Mouse (Mus musculus) cerebellum, adult 2 months (tissue): ENCODE data around the gene Dlx4. TPM values are rescaled to one million over a fixed set of nuclear protein-coding genes. Genes with fewer than 3 reads are reported as not detected.

ENCODE experiments used
- DNase-seq, 2 experiments: peaks; one replicate each; pipeline ENCODE4 v3.0.0; 2021
- H3K27ac ChIP-seq: fragments of 200-500 bp; 2 replicates; pipeline ENCODE4 v1.5.1; 2012; ENCODE audit warnings: low read length, control low read depth, inconsistent platforms; ENCODE audit not compliant: insufficient read depth
- H3K27me3 ChIP-seq: fragments of 200-500 bp; 2 replicates; pipeline ENCODE4 v1.6.1; 2012; ENCODE audit warnings: inconsistent platforms, mild to moderate bottlenecking, low read length, moderate library complexity; ENCODE audit not compliant: control insufficient read depth, insufficient read depth
- H3K4me1 ChIP-seq: fragments of 200-500 bp; 2 replicates; pipeline ENCODE4 v1.6.1; 2011; ENCODE audit warnings: low read length; ENCODE audit not compliant: control insufficient read depth, insufficient read depth
- H3K4me3 ChIP-seq: fragments of 200-500 bp; replicated peaks from 2 replicates; pipeline ENCODE3; 2011; ENCODE audit warnings: mild to moderate bottlenecking, low read depth, low read length, control low read depth; ENCODE audit not compliant: insufficient read depth
- CTCF ChIP-seq: fragments of 200-500 bp; IDR thresholded peaks from 2 replicates; pipeline ENCODE4 v1.5.1; 2011; ENCODE audit warnings: low read depth, mild to moderate bottlenecking, control low read depth, low read length, moderate library complexity, borderline replicate concordance; ENCODE audit not compliant: insufficient read depth
- POLR2A ChIP-seq: fragments of 200-500 bp; IDR thresholded peaks from 2 replicates; pipeline ENCODE4 v1.6.1; 2011; ENCODE audit warnings: low read length, control low read depth, borderline replicate concordance; ENCODE audit not compliant: insufficient read depth
- WGBS: fragments of 180-500 bp; shearing (Covaris S2); methylation state at CpG from one replicate; pipeline ENCODE4 v1.1.7; 2018; 5-methylcytosine and 5-hydroxymethylcytosine counted together
- polyA plus RNA-seq: library from polyadenylated mRNA; depleted of rRNA; stranded (reverse); fragments of >200 nt; gene quantifications from 2 replicates; pipeline ENCODE4 v1.2.3, GENCODE M21; 2012

The Dlx4 gene
- polyA plus RNA-seq, 1 experiment, result 0.70 TPM

DNA sequence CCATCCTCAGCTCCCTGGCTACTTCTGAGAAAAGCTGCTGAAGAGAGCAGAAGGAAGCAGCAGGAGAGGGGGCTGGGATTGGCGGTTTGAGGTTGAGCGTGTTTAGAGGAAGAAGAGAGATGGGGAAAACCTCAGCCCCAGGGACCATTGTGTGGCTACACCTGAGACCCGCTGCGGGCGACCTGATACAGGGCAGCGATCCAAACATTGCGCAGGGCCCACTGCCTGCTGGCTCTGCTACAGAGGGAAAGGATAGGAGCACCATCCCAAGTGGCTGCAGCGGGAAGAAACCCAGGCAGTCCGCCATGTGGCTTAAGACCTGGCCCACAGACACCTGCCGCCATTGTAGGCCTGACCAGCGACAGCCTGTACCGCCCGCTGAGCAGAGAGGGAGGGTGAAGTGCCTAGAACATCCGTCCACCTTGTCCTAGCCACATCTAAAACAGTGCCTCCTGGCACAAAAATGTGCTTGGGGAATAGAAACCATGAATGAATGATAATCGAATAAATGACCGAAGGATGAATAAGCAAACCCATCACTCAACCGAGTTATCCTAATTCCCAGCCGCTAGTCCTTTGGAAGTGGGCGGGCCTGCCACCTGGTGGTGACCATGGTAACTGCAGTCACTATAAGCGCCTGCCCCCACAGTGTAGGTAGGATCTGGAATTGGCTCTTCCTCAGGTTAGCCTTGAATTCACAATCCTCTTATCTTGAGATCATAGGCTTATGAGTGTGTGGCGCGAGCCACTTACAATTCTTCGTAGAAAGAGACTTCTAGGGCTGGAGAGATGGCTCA, 39.4 kb downstream of the Dlx4 start:
- no peaks in the 10 kb centered on the region for H3K4me1 ChIP-seq
- peak overlapping the region; percentile 53 for H3K4me3 ChIP-seq
- 6% methylated on average over 23 of the region's 23 CpGs for WGBS
- TF ChIP-seq POLR2A (no peak), CTCF (peak; percentile 98)
- H3K27me3 ChIP-seq, result no peaks in the 10 kb centered on the region
- DNase-seq, result peak; percentile 83 to 93
- no peak overlapping the region for H3K27ac ChIP-seq

DNA sequence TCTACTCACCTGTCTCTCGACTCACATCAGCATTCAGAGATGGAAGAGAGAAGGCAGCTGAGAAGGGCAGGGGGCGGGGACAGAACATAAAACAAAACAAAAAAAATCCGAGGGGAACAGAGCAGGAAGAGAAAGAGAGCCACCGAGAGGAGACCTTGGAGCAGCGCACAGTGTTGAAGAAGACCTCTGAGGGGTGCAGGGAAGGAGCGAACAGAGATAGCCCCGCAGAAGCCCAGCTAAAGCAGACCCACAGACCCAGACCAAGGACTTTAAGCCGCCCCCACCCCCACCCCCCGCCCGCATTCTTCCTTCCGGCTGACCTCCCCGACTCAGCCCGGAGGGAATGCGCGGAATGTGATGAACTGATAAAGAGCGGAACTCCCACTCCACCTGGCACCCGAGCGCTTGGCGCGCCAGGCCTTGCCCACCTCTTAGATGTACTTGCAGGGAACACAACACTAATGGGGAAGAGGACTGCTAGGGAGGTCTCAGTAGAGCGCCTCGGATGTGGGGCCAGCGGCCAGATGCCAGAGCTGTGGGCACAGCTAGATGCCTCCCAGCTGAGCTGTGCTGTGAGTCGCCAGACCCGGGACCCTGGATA, 40.7 kb downstream of the Dlx4 start:
- H3K27ac ChIP-seq, result no peak overlapping the region
- H3K27me3 ChIP-seq, result no peaks in the 10 kb centered on the region
- TF ChIP-seq POLR2A (no peak), CTCF (no peak)
- WGBS, result 32% methylated on average over 25 of the region's 25 CpGs
- H3K4me1 ChIP-seq, result no peaks in the 10 kb centered on the region
- no peak overlapping the region for H3K4me3 ChIP-seq
- DNase-seq, result no peak

DNA sequence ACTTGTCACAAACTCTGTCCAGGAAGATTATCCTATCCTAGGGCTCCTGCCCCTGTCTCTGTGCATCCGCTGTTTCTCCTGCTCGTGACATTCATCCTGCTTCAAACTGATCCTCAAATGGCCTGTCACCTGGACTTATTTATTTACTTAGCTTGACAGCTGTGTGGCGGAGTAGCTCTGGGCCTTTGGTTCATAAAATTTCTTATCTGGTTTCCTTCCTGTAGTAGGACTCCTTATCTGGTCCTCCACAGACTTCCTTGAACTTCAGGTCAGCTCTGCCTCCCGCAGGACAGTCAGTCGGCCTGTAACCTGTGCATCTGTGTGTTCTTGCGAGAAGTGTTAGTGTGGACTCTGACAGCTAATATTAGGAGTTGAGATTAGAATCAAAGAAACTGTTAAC, 41.8 kb downstream of the Dlx4 start:
- H3K27me3 ChIP-seq, result no peaks in the 10 kb centered on the region
- DNase-seq, result no peak
- WGBS, result 94% methylated on average over 6 of the region's 6 CpGs
- H3K4me1 ChIP-seq, result no peaks in the 10 kb centered on the region
- H3K4me3 ChIP-seq, result no peak overlapping the region
- no peak overlapping the region for H3K27ac ChIP-seq
- TF ChIP-seq POLR2A (no peak), CTCF (no peak)

GRCm38 (mm10) chr11:95102161-95102904, 43.7 kb downstream of the Dlx4 start:
- no peak overlapping the region for H3K4me3 ChIP-seq
- H3K27me3 ChIP-seq, result no peaks in the 10 kb centered on the region
- DNase-seq, result no peak
- no peaks in the 10 kb centered on the region for H3K4me1 ChIP-seq
- WGBS, result 25% methylated on average over 19 of the region's 19 CpGs
- H3K27ac ChIP-seq, result no peak overlapping the region
- no peak for TF ChIP-seq CTCF
- no peak for TF ChIP-seq POLR2A

- no peak for DNase-seq
- H3K4me1 ChIP-seq, result no peaks in the 10 kb centered on the region
- H3K27ac ChIP-seq, result no peak overlapping the region
- no peak overlapping the region for H3K4me3 ChIP-seq
- no peaks in the 10 kb centered on the region for H3K27me3 ChIP-seq
- 47% methylated on average over 16 of the region's 16 CpGs for WGBS
- TF ChIP-seq CTCF, result no peak
- TF ChIP-seq POLR2A, result no peak
Measured at GRCm38 (mm10) chr11:95101071-95101788, 44.8 kb downstream of the Dlx4 start.

DNA sequence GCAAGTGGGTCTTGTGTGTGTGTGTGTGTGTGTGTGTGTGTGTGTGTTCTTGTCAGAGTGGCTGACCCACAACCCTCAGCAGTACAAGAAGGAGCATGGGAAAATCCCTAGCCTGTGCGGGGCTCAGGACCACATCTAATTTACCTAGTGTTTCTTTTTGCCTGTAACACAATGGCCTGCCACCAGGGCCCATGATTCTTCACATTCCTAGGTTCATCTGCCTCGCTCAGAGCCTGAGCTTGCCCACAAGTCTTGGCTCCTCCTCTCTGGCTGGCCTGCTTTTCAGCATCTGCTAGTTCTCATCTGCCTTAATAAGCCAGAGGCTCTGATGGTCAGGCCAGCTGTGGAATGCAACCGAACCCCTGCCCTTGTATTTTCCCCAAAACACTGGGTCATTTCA, 45.7 kb downstream of the Dlx4 start:
- 51% methylated on average over 3 of the region's 3 CpGs for WGBS
- DNase-seq, result no peak
- no peak overlapping the region for H3K27ac ChIP-seq
- no peak overlapping the region for H3K4me3 ChIP-seq
- TF ChIP-seq POLR2A (no peak), CTCF (no peak)
- H3K27me3 ChIP-seq, result no peaks in the 10 kb centered on the region
- no peaks in the 10 kb centered on the region for H3K4me1 ChIP-seq

GRCm38 (mm10) chr11:95098346-95099095, 47.5 kb downstream of the Dlx4 start:
- 76% methylated on average over 5 of the region's 5 CpGs for WGBS
- no peak overlapping the region for H3K27ac ChIP-seq
- TF ChIP-seq CTCF (no peak), POLR2A (no peak)
- no peak overlapping the region for H3K4me3 ChIP-seq
- DNase-seq, result no peak
- no peaks in the 10 kb centered on the region for H3K27me3 ChIP-seq
- H3K4me1 ChIP-seq, result no peaks in the 10 kb centered on the region
